Mouse (Mus musculus) layer of hippocampus, postnatal 10 days (tissue): ENCODE data around the gene Hist1h2an. TPM values are rescaled to one million over a fixed set of nuclear protein-coding genes. Genes with fewer than 3 reads are reported as not detected.

Experiments
- DNase-seq, 2 experiments: peaks; one replicate each; pipeline ENCODE4 v3.0.0; 2021; ENCODE audit warnings: low spot score in 2 of 2
- total RNA-seq, 2 experiments: library from RNA; stranded (reverse); gene quantifications; 2 replicates each; pipeline ENCODE4 v1.2.3; 2021

The Hist1h2an gene
- total RNA-seq, 2 experiments from 2014 or later: 11.0 to 16.4 TPM

GRCm38 (mm10) chr13:21783734-21784161 lies 3.3 kb downstream of the Hist1h2an start:
- no peak for DNase-seq

- peak; percentile 37 to 42 for DNase-seq
Observed at GRCm38 (mm10) chr13:21783255-21783617, 3.8 kb downstream of the Hist1h2an start, which contains the start of gene Hist1h3i. TSS of gene Hist1h3i (minus strand) at chr13:21783370.

DNA sequence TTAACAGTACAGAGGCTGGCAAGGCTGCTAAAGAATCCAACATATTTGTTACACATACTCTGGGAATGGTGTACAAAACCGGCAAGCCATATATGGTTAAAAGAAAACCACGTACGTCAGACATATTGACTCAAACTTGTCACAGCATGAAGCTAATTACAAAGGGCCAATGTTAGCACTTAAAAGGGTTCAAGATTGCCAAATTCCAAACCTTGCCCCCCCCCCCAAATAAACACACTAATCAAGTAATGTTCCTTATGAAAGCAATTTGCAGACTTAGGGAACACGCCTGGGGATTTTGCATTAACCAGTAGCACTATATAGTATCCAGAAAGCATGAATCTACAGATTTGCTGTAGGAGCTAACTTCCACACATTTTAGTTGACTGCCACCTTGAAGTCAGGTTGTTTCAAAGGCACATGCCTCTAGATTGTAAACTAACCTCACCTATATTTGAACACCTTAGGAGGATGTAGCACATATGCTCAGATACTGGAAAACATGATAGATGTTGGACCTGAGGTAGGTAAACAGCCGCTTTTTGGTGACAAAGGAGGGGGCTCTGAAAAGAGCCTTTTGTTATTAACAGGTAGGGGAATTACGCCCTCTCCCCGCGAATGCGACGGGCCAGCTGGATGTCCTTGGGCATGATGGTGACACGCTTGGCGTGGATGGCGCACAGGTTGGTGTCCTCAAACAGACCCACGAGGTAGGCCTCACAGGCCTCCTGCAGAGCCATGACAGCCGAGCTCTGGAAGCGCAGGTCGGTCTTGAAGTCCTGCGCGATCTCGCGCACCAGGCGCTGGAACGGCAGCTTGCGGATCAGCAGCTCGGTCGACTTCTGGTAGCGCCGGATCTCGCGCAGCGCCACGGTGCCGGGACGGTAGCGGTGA lies 4.4 kb downstream of the Hist1h2an start:
- peak; percentile 18 to 31 for DNase-seq

- no peak for DNase-seq
Observed at GRCm38 (mm10) chr13:21781639-21782038, 5.4 kb downstream of the Hist1h2an start.

DNA sequence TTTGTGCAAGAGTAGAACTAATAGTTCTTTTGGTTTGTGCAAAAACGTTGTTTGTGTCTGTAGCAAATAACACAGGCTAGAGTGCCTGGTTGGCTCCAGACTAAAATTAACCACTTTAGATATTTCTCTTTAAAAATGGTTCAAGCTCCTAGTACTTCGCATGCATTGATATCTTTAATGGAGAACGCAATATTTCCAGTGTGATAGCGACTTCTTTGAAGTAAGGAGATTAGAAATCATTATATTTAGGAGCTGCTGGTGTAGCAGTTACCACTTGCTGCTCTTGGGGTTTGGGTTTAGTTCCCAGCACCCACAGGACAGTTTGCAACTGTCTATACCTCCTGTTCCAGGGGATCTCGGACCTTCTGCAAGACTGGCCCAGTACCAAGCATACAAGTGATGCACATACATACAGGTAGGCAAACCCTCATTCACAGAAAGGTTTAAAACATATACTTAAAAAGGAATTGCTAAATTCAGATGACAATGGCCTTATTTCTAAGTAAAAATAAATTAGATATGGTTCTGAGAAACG lies 5.9 kb downstream of the Hist1h2an start:
- DNase-seq: no peak

DNA sequence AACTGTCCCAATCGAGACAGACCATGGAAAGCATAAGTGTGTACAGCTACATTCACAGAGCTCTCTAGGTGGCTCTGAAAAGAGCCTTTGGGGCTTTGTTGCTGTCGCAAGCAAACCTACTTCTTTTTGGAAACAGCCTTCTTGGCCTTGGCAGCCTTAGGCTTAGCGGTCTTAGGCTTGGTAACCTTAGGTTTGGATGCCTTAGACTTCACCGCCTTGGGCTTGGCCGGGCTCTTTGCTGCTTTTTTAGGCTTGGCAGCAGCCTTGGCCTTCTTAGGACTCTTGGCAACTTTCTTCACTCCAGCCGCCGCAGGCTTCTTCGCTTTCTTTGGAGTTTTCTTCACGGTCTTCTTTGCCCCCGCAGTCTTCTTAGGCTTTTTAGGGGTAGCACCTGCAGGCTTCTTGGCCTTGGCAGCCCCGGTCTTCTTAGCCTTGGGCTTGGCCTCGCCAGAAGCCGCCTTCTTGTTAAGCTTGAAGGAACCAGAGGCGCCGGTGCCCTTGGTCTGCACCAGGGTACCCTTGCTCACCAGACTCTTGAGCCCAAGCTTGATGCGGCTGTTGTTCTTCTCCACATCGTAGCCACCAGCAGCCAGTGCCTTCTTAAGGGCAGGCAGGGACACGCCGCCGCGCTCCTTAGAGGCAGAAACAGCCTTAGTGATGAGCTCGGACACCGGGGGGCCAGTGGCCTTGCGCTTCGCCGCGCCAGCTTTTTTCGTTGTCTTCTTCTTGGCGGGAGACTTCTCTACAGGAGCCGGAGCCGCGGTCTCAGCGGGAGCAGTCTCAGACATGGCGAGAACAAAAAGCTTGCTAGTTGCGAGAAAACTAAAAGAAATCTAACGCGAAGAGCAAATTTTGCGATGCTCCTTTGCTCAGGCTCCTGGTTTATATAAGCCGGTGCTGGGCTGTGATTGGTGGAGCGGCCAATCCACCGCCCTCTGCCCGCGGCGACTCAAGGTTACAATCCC lies 7.0 kb downstream of the Hist1h2an start, which contains the start of gene Hist1h1b:
TSS of gene Hist1h1b (minus strand) at position 859 of the 965 bp plus-strand sequence.
- peak; percentile 19 to 39 for DNase-seq

GRCm38 (mm10) chr13:21778814-21779766 lies 7.9 kb downstream of the Hist1h2an start:
- DNase-seq: peak; percentile 49 to 63

GRCm38 (mm10) chr13:21755707-21756106 lies 31.3 kb downstream of the Hist1h2an start:
- no peak for DNase-seq

DNA sequence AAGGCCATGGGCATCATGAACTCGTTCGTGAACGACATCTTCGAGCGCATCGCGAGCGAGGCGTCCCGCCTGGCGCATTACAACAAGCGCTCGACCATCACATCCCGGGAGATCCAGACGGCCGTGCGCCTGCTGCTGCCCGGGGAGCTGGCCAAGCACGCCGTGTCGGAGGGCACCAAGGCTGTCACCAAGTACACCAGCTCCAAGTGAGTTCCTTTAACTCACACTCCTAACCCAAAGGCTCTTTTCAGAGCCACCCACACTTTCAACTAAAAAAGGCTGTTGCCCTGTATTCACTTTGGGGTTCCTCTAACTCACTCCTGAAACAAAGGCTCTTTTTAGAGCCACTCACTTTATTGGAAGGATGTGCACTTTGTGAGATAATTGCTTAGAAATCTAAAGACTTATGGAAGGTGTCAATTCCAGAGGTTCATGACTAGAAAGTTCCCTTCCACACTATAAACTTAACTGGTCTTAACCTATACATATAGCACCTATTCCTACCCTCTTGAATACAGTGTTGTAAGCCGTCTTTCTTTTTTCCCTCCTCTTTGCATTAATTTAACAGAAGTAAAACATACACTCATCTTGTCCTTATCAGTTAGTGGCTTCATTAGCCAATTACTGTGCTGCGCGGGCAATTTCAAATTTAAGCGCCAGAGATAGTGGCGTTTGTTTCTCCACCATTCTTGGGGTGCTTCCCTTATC lies 32.6 kb downstream of the Hist1h2an start:
- peak; percentile 31 to 49 for DNase-seq

GRCm38 (mm10) chr13:21753524-21754285 lies 33.3 kb downstream of the Hist1h2an start, which contains the start of the genes Hist1h2ak and Hist1h2bn:
TSS of gene Hist1h2ak (minus strand) at chr13:21753827.
TSS of gene Hist1h2bn (plus strand) at chr13:21754123.
- DNase-seq: peak; percentile 38 to 53

- DNase-seq: no peak
Observed at GRCm38 (mm10) chr13:21753051-21753523, 33.9 kb downstream of the Hist1h2an start.

DNA sequence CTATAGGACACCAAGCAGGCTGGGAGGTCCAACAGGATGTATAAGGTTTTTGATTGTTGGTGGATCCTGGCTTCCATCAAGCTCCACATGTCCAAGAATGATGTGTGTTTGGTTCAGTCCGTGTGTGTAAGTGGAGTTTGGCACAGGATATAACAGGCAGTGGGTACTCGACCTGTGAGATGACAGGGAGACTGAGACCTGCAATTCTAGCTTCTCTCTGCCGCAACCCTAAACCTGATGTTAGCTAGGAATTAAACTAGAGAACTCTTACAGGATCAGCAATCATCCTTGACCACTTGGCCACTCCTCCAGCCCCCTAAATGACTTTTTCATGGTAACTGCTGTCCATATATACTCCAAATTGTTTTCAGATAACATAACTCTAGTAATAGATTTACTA lies 34.7 kb downstream of the Hist1h2an start:
- no peak for DNase-seq

DNA sequence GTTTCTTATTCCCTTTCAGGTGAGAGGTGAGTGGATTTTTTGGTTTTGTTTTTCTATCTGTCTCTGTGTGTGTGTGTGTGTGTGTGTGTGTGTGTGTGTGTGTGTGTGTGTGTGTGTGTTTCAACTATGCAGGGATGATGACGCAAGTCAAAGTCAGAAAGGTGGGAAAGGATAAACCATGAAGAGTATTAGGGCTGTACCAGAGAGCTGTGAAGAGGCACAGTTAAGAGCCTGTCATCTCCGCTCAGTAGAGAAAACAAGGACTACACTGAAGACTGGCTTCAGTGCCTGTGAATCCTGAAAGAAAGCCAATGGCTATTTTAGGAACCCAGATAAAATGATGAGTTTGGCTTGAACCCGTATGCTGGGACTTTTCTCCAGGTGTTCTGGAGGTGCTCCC lies 35.2 kb downstream of the Hist1h2an start:
- DNase-seq: no peak

DNA sequence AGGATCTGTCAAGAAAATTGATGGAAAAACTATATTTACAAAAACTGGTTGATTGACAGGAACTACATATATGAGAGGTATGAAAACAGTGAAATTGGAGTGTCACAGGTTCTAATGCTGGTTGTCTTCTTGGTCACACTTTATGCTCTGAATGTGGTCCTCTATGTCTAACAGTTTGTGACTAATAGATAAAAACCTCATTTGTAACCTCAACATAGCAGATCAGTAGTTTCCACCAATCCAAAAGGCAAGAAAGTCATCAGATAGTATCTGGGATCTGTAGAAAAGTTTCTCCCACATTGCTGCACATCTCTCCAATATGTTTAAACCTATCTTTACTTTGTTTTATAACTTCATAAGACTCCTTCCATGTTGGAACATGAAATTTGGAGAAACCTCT lies 35.6 kb downstream of the Hist1h2an start:
- no peak for DNase-seq

GRCm38 (mm10) chr13:21750159-21751017 lies 36.6 kb downstream of the Hist1h2an start, which contains the start of gene Hist1h4k:
TSS of gene Hist1h4k (minus strand) at chr13:21750505.
- DNase-seq: peak; percentile 89 to 93

DNA sequence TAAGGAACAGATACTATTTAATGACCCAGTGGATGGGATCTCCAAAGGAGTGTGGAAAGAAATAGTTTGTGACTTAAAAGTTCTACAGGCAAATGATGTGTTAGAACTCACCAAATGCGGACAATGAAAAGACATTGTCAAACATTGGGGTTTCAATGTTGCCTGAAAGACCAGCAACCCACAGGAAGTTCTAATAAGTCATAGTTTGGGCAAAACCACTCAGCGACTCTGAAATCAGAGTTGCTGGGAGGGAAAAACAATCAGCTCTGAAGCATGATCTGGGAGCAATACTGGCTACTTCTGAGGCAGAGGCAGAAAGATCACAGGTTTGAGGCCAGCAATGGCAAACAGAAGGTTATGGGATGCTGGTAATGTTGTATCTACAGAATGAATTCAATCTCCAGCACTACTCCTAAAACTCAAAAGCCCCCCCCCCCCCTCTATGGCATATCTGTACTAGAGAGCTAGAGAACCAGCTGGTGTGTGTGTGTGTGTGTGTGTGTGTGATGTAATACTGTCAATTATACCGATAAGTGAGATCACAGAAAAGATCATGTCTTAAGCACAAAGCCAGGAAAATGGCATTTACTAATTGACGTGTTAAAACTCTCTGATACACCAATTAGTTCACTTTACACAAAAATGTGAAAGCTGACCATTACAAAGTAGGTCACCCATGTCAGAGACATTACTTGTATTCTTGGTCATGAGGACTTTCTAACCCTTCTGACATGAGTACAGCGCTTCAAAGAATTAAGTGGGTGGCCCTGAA lies 37.4 kb downstream of the Hist1h2an start:
- no peak for DNase-seq

DNA sequence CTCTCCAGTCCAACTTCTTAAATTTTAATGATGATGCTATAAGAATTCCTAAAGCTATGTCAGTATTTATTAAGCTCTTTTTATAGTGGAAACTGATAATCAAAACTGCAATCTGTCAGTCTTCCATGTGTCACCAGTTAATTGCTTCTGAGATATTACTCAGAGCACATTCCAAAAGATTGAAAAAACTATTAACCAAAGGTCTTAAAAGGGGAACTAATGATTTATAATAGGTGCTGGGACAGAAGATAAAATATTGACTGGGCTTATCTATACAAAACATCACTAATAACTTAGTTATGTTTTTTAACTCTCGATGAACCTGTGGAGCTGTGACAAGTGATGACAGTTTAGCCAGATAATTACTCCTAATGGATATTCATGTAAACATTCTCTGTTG lies 42.0 kb downstream of the Hist1h2an start:
- DNase-seq: no peak
